Mouse (Mus musculus) heart, postnatal 0 days (tissue): ENCODE data around the gene Ogfod3.

ENCODE experiments used
- CTCF ChIP-seq: IDR thresholded peaks from 2 replicates; pipeline ENCODE4 v1.5.1; 2016; ENCODE audit warnings: antibody characterized with exemption, control low read depth, low read depth
- EP300 ChIP-seq: IDR thresholded peaks from 2 replicates; pipeline ENCODE4 v1.6.1; 2016; ENCODE audit warnings: antibody characterized with exemption, low read depth

GRCm38 (mm10) chr11:121193415-121193814, 11.1 kb downstream of the Ogfod3 start:
- TF ChIP-seq CTCF: no peak
- TF ChIP-seq EP300: no peak
